Mouse (Mus musculus) ES-Bruce4 (cell line): ENCODE data around the gene Sat2.

Experiments
- CTCF ChIP-seq: IDR thresholded peaks from one replicate; pipeline ENCODE4 v1.8.1; 2011; ENCODE audit warnings: low read depth, low read length
- EP300 ChIP-seq: IDR thresholded peaks from 2 replicates; pipeline ENCODE4 v1.6.1; 2011; ENCODE audit warnings: low read depth, low read length; ENCODE audit not compliant: insufficient read depth

GRCm38 (mm10) chr11:69590622-69591021, 31.2 kb upstream of the Sat2 start:
- no peak for TF ChIP-seq EP300
- TF ChIP-seq CTCF = no peak
